Mouse (Mus musculus): ENCODE measurements at regions not wholly inside any gene's neighbourhood (a gene's known extent, or its start where the extent isn't known, plus 50 kb on each side); places are given as distances from the start of the nearest gene placed in this dataset.

GRCm38 (mm10) chr1:125100596-125100995, 334.9 kb downstream of the Actr3 start:
- TF ChIP-seq CTCF (conservative IDR thresholded peaks at IDR 0.05; ENCODE audit: low read length) (no peak), POU5F1 (IDR thresholded peaks at IDR 0.05; ENCODE audit: borderline replicate concordance, low read length) (no peak), NANOG (IDR thresholded peaks at IDR 0.05; ENCODE audit: borderline replicate concordance, low read length) (no peak)

Data from E14TG2a.4 (cell line).